Mouse (Mus musculus): ENCODE measurements around the gene Ncmap. TPM values are rescaled to one million over a fixed set of nuclear protein-coding genes. Genes with fewer than 3 reads are reported as not detected.

Gene Ncmap
- total RNA-seq (2023), result 2.5 TPM

DNA sequence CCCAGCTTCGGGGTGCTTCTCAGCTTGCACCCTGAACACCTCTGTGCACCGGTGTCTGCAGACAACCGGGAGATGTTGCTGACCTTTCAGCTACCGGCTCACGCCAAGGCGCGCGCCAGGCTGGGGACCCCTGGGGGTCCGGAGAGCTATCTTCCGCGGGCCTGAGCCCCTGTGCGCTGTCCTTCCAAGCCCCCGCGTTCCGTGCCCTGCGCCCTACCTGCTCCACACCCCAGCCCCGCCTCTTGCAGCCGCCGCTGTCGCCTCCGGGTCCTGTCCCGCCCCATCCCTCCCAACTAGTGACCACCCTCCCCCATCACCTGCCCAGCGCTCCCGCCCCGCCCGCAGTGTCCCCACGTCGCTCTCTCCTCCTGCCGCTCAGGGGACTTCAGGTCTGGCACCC, at the start of gene Ncmap:
Ncmap (minus strand) TSS at position 237 of the 400 bp plus-strand sequence.

DNA sequence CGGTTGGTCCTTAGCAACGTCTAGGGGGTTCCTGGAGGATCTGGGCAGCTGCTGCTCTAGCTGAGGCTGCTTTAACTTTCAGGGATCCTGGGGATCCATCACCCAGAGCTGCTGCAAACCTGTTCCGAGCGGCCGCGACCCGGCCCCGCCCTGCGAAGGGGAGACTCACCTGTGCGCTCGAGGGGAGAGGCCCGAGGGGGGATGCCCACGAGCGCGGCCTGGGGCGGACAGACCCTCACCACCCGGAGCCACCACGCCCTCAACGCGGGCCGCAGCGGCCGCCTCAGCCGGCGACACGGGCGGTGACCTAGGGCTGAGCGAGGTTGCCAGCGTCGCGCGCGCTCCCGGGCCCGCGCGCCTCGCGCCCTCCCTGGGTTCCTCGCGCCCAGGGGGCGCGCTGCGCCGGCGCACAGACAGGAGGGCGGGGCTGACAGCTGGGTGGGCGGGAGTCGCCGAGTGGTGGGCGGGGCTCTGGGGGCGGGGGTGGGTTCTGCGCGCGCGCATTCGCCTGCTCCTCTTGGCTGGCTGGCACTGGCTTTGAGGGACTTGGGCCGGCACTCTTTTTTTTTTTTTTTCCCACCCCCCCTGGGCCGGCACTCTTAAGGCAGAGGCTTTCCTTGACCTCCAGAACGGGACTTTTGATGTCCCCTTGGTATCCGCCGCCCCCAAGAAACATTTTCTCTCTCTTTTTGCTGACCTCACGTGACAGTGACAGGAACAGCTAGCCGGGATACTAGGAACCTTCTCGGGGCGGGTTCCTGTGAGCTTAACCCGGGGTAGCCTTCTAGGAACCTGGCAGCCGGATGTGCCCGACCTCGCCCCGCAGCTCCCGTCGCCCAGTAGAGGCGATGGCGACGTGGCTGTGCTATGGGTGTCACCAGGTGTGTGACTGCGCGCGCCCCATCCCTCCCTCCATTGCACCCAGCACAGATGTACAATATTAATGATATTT, 35.7 kb upstream of the Ncmap start, which contains the start of gene Rcan3:
Rcan3 (minus strand) TSS at position 411 of the 952 bp plus-strand sequence.

DNA sequence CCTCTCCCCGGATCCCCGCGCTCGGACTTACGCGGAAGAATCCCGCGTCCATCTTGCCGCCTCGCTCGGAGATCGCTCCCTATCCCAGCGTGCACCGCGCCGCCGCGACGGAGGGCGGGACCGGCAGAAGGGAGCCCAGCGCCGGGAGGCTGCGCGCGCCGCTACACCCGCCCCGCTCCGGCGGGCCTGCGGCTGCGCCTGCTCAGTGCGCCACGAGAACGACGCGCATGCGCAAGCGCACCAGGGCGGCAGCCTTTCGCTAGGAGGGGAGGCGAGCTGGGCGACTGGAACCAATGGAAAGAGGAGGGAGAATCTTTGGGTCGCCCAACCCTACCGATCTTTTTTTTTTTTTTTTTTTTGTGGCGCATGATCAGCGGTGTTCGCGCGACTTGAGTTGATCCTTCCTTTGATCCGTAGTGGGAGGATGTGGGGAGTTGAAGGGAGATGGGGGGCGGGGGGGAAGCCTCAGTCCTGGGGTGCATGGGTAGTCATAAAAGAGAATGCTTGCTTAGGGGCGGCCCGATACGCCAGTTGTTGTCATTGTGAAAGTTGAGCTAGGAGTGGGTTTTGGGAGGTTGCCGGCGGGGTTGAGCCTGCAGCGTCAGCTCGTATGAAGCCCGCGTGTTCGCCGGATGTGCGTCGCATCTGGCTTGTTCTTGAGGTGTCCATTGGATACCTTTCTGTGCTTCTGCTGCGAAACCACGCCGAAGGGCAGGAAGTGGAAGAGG, 44.8 kb downstream of the Ncmap start, which contains the start of gene Srrm1:
Srrm1 (minus strand) TSS at position 256 of the 728 bp plus-strand sequence.

Other genes with a start within 250 kb of the Ncmap start
- 18.0 TPM for gene Clic4, start 125.4 kb downstream of the Ncmap start, total RNA-seq (2023)
- gene Srrm1, start 44.9 kb downstream of the Ncmap start, total RNA-seq (2023), result 400 TPM
- gene Rcan3, start 35.6 kb upstream of the Ncmap start, total RNA-seq (2023), result 34.7 TPM
- not detected for gene Stpg1, start 96.6 kb upstream of the Ncmap start, total RNA-seq (2023)
- gene Nipal3, start 96.8 kb upstream of the Ncmap start, total RNA-seq (2023), result 54.1 TPM
- not detected for gene Grhl3, start 175.4 kb upstream of the Ncmap start, total RNA-seq (2023)